Mouse (Mus musculus) mouse embryonic stem cell (cell line): ENCODE data around the gene Snapc2.

Source experiments
- in situ Hi-C, 2 experiments: fragments of 300-500 bp; cut with MboI; formaldehyde crosslinking; loops; 1 replicate in 1 of 2; 3 replicates in 1 of 2; pipeline ENCODE4 v1.14.3; 2019 to 2020; ENCODE audit warnings: low sequenced_read_pairs in 2 of 2, low pct_unique_long_range_greater_than_20kb in 1 of 2, mixed read lengths in 1 of 2; ENCODE audit not compliant: unreplicated experiment in 1 of 2

The Snapc2 gene

DNA sequence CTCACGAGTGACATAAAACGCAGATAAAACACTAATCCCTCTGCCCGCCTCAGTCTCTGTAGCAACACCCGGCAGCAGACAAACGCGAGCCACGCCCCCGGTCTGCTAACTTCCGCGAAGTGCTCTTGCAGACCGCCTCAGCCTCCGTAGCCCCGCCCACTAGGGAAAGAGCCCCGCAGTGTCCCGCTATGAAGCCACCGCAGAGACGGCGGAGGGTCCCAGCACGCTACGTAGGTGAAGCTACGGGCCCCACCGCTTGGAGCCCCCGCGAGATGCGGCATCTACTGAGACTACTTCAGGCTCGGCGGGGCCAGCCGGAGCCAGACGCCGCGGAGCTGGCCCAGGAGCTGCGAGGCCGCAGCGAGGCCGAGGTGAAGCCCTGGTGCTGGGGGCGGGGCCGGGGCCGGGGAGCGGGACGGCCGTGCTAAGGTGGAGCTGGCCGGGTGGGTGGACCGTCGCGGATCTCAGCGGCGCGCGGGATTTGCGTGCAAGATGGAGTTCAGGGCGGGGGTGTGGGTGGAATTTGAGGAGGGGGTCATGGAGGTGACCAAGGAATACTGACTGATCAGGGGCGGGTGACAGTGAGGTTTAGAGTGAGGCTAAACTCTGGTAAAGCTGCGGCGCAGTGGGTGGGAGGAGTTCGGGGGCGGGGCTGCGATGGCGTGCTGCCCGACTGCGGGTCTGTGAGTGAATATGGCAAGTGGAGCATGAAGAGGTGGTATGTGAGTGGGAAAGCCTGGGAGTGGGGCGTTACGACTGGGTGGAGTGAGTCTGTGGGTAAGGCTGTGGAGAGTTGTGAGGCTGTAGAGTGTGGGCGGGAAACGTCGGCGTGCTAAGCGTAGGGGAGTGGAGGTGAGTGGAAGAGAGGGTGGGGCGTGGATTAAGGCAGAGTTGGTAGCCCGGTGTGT lies at the start of gene Snapc2:
TSS of gene Snapc2 (plus strand) at position 147 of the 908 bp plus-strand sequence.
- in situ Hi-C loops, result no loop called here

DNA sequence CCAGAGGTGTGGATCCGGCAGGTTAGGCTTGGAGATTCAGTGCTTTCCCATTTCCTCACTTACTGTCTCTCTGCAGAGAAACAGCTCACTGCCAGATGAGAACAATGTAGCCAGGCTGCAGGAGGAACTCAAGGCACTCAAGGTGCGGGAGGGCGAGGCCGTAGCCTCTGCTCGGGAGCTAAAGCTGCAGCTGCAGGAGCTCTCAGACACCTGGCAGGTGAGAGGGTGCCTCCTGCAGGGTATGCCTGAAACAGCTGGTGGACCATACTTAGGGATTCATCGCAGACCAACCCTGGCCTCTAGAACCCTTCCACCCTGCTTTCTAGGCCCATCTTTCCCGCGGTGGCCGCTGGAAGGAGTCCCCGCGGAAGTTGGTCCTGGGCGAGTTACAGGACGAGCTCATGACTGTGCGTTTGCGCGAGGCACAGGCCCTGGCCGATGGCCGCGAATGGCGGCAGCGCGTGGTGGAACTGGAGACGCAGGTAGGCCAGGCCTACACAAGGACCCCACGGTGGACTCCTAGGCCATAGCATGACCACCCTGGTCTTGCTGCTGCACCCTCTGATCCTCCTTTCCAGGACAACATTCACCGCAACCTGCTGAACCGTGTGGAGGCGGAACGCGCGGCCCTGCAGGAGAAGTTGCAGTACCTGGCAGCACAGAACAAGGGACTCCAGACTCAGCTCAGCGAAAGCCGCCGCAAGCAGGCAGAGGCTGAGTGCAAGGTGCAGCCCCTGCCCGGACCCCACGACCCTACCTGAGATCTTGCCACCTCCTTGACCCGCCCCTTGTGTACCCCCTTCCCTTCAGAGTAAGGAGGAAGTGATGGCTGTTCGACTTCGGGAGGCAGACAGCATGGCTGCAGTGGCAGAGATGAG lies 47.4 kb upstream of the Snapc2 start:
- in situ Hi-C loops, result no loop called here

DNA sequence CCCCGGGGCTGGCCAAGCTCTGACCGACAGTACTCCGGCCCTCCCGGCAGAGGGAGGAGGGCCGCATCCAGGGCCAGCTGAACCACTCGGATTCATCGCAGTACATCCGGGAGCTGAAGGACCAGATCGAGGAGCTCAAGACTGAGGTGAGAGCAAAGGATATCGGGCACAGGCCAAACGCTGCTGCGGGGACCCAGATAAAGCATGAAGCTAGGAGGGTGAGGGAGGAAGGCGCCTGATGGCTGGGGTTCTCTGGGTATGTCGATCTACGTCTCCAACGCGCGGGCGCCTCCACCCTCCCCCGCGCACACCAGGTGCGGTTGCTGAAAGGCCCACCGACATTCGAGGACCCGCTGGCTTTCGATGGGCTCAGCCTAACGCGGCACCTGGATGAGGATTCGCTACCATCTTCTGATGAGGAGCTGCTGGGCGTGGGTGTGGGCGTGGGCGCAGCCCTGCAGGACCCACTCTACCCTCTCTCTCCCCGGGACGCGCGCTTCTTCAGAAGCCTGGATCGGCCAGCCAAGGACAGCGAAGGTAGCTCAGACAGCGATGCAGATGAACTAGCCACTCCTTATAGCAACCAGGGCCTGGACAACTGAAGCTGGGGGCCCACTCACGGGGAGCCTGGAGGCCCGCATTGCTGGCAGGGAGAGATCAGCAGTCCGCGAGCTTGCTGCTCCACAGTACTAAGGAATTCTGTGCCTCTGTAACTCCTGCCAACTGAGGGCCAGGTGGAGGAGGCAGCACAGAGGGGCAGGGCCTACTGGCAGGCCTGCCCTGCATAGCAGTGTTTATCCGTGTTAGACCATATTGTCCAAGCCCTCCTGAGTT lies 46.5 kb upstream of the Snapc2 start:
- in situ Hi-C loops, result no loop called here

DNA sequence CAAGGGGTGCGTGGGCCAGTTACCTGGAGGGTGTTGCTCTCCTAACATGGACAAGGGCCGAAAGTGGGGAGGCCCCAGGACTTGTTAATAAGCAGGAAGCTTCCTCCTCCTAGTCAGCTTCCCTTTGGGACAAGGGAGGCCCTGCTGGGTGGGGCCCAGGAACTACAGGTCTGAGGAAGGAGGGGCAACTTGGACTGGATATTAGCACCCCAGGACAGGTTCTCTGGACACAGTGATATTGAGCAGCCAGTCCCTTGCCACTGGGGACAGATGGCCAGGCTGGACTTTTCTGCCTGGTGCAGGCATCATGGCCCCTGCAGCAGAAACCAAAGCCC lies 45.9 kb upstream of the Snapc2 start:
- in situ Hi-C loops, result no loop called here

DNA sequence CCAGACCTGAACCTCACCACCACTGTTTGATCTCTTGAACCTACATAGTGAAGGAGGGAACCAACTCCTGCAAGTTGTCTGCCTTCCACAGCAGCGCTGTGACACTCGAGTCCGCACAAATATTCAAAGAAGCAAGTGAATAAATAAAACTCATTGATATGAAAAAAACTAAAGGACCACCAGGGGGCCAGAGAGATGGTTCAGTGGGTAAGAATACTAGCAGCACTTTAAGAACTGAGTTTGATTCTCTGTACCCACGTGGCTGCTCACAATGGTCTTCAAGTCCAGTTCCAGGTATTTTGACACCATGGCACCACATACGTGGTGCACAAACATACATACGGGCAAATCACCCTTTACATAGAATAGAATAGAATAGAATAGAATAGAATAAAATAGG lies 41.8 kb upstream of the Snapc2 start:
- in situ Hi-C loops, result no loop called here

DNA sequence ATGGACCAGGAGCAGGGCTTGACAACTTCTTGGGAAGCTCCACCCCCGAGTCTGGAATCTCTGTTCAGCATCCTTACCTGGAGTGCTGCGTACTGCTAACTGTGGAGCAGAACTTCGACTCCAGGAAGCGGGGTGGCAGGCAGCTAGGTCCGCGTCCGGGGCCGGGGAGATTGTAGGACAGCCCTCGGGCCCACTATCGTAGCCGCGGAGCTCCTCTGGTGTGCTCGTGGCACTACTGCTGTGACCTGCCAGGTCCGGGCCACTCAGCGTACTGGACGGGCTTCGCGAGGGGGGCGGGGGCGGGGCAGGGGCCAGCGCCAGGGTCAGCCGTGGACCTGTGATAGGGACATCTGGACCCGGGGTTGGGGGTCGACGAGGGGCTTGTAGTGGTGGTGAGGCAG lies 40.1 kb upstream of the Snapc2 start:
- in situ Hi-C loops, result no loop called here

DNA sequence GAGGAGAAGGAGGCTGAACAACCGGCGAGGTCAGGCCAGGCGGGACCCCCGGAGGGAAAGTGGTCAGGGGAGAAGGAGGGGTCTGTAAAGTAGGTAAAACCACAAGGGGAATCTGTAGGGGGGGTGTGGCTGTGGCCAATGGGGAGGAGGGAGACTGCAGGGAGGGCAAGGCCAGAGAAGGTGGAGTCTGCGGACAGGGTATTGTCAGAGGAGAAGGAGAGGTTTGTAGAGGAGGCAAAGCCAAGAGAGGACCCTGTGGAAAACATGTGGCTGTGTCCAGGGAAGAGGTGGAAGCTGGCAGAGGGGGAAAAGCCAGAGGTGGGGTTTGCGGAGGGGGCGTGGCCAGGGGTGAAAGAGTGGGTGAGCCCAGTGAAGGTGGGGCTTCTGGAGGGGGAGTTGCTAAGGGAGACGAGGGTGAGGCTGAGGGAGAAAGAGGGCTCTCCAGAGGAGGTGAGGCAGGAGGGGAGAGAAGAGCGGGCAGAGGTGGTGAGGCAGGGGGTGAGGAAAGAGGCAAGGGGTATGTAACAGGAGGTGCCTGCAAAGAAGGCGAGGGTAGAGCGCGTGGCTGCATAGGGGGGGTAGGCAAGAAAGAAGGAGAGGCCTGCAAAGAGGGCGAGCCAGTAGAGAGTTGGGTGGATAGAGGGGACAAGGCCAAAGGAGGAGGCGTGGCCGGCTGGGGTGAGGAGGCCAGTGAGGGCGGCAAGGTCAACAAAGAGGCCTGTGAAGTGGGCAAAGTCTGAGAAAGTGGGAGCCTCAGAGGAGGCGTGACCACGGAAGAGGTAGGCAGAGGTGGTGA lies 39.5 kb upstream of the Snapc2 start:
- in situ Hi-C loops, result no loop called here

DNA sequence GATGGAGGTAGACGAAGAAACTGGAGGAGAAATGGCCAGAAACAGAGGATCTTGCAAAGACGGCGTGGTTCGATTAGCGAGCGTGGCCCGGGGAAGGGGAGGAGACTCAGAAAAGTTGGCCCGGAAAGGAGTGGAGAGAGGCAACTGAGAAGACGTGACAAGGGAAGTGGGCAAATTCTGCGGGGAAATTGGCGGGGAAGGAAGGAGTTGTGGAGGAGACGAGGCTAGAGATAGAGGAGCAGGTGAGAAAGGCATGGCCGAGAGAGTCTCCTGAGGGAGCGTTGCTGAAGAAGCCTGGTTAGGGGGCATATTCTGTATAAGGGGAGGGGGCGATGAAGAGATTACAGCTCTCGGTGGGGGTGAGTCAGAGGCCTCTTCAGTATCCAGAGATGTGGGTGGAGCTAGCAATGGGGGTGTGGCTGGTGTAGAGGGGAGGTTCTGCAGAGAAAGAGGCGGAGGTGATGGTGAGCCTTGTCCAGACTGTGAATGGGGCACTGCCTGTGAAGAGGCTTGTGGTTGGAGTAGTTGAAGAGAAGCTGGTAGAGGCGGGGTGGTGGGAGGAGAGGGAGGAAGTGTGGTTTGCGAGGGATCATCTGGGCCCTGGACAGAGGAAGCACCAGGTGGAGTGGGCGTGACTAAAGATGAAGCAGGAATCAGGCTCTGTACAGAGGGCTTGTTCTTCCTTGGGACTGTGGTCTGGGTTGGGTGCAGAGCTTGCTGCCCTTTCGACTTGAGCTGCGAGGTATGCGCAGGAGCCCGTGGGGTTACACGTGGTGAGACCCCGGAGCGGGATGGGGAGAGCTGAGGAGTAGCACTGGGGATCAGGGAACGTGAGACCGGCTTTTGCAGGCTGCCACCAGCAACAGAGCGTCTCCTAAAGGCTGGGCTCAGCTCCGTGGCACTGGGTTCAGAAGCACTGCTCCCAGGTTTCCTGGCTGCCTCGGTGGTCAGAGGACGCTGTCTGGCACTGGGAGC lies 38.6 kb upstream of the Snapc2 start:
- in situ Hi-C loops, result no loop called here

DNA sequence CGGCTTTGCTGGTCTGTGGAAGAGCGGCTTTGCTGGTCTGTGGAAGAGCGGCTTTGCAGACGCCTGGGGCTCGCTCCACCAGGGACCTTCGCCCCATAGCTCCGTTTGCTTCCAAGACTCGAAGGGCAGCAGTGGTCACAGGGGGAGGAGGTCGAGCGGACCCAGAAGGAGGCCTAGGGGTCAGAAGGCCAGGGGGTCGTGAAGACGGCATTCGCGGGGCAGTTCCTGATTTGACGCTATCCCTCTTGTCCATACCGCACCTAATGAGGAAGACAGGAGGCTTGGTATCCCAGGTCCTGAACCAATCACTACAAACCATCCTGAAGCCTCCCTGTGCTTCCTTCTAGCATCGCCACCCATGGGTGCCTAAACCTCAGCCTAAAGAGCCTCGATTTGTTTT lies 36.6 kb upstream of the Snapc2 start:
- in situ Hi-C loops, result no loop called here

DNA sequence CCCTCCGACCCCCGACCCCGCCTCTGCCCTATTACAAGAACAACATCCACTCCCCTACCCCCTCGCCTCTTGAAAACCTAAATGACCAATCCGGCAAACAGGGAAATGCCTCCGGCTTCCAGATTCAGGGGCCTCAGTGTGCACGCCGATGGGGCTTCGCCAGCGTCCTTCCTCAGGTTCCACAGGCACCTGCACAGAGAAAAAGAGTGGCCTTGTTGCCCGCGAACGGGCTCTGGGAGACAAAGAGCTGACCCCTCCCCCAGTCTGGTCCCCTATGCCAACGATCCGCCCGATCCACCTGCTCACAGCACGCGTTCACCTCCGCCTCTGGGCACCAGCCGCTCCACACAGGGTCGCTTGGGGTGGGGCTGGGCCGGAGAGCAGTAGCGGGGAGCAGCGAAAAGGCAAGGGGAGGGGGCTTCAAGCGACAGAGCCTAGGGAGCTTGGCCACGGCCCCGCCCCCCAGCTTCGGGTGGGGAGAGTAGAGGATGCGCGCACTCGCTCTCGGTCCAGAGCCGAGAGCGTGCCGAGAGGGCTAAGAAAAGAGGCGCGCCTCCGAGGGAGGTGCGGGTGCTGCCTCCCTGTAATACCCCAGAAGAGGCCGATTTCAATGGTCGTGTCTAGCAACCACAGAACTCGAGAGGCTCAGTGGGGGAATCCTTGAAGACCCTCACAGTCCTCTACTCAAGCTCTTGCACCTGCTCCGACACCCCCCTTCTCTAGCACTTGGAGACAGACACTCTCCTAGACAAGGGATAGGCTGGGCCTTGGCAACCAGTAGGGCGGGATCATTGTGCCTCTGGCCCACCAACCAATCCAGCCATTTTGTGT lies 35.9 kb upstream of the Snapc2 start, which contains the start of gene Prr36:
TSS of gene Prr36 (minus strand) at position 669 of the 831 bp plus-strand sequence.
- in situ Hi-C loops, result no loop called here

DNA sequence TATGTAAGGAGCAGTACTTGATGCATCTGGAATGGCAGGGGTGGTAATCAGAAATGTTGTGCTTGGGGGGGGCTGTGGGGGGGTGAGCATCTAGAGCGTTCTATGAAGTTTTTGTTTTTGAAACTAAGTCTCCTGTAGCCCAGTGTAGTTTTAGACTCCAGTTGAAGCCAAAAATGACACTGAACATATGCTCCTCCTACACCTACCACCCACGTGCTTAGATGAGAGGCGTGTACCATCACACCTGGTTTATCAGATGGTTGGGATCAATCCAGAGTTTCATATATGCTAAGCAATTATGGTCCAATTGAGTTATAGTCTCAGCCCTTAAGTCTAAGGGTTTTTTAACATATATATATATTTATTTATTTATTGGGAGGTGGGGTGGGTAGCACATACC lies 33.3 kb upstream of the Snapc2 start:
- in situ Hi-C loops, result no loop called here

DNA sequence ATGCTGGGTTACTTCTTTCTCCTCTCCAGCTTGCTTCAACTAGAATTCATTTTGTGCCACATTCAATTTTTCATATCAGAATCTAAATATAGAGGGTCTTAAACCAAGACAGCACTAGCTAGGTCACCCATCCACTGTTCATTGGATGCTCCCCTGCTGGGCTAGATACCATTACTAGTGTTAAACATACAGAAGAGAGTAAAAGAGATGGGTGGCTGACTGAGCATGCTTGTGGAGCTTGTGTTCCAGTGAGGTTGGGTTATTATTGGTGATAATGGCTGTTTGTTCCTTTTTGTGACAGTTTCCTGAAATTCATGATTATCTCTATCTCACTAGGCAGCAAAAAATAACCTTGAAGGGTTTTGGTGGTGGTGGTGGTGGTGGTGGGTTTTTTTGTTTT lies 30.8 kb upstream of the Snapc2 start:
- in situ Hi-C loops, result no loop called here

DNA sequence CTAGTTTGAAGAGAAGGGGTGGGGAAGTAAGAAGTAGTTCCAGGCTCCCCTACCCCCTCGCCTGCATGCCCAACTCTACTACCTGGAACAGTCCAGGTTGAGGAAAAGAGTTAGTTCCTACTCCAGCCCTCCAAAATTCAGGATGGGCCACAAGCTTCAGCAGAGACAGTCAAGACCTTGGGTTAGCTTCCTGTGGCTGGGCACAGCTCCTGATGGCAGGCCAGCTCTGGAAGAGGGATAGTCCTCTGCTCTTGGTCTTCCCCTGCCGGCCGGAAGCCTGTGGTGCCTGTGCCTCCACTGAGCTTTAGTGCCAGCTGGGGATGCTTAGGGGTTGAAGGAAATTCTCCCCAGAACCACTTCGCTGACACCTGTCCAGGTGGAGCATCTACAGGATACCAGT lies 26.6 kb upstream of the Snapc2 start:
- in situ Hi-C loops, result no loop called here

DNA sequence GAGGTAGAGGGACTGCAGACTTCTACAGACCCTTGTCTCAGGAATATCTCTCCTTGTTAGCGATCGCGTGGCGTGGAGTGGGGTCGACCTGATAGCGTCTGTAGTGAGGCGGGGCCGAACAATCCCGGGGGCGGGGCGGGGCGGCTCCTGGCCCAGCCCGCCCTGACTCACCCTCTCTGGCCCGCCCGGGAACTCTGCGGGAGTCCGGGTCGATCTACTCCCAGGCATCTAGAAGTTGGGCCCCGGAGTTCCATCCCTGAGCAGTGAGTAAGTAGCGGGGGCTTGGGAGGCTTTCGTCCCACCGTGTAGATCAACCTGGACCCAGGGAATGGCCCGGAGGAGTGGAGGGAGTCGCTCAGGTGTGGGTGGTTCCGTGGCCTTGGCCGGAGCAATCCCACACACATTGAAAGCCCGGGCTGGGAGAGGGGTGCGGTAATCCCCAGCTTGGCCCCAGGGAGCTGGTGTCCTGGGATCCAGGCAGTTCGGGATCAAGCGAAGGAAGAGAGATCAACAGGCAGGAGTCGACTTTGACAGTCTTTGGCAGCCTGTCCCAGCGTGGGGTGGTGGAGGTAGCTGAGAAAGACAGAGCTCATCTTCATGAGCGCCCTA lies 26.0 kb upstream of the Snapc2 start, which contains the start of gene Lrrc8e:
TSS of gene Lrrc8e (plus strand) at position 89 of the 609 bp plus-strand sequence.
- in situ Hi-C loops, result no loop called here

DNA sequence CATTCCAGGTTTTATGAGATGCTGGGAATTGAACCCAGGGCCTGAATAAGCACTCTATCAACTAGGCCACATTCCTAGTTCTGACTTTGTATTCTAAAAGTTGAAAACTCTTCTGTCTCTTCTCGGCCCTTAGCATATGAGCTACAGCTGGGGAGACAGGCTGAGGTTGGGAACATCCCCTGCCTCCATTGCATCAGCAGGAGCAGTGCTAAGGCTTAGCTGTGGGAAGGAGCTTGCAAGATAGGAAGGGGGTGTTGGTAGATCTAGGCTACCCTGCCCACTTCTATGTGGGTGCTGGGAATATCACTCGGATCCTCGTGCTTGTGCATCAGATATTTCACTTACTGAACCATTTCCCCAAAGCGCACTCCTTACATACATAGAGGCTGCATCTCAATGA lies 25.0 kb upstream of the Snapc2 start:
- in situ Hi-C loops, result no loop called here

DNA sequence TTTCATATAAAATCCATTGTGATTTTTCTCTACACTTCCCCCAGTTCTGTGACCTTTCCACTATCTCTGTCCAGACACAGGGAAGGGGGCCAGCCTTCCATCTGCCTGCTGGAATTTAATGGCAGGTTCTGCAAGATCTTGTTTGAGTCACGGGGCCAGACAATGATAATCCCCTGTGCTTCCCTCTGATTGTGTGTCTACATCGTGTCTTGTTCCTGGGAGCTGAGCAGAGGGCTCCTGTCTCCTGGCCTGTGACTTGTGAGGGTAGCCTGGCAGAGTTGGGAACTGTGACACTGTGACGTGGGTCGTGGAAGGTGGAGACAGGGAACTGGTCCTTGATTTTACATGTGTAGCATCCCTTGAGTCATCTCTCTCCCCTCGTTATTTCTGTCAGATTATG lies 23.1 kb upstream of the Snapc2 start:
- in situ Hi-C loops, result no loop called here
